7 mouse cellular contexts compared by ENCODE assay signal in genomic region chr1:164456731-164457130, GRCm38 (mm10). TPM values are rescaled to one million over a fixed set of nuclear protein-coding genes. Genes with fewer than 3 reads are reported as not detected.
DNase-seq lines count a peak whose midpoint lies in the region; ATAC-seq and TF ChIP-seq lines count a peak whose summit lies in the region.

No protein-coding gene starts in this region.

- no peaks in the 10 kb centered on the region; the same call in 1 of the 2 replicates for H3K4me1 ChIP-seq in lung, postnatal 0 days (ENCODE audit: insufficient read depth, low read depth, low read length)
- peaks cover 42% of the 10 kb centered on the region for H3K4me1 ChIP-seq in heart, embryonic 16.5 days (ENCODE audit: control insufficient read depth, insufficient read depth, low read length)
- peaks cover 56% of the 10 kb centered on the region for H3K4me1 ChIP-seq in midbrain, embryonic 10.5 days

- no peak for TF ChIP-seq EP300 in lung, postnatal 0 days (IDR thresholded peaks at IDR 0.05)

- peak overlapping the region; percentile 89 for H3K9ac ChIP-seq in lung, postnatal 0 days (replicated peaks; ENCODE audit: low read depth)
- H3K9ac ChIP-seq in heart, embryonic 16.5 days (ENCODE audit: low read length) = peak overlapping the region; percentile 99

- no peaks in the 10 kb centered on the region for H3K9me3 ChIP-seq in lung, postnatal 0 days (ENCODE audit: low read length)
- no peaks in the 10 kb centered on the region for H3K9me3 ChIP-seq in heart, embryonic 16.5 days (replicated peaks; ENCODE audit: control insufficient read depth, low read length)
- H3K9me3 ChIP-seq in midbrain, embryonic 10.5 days (replicated peaks) = no peaks in the 10 kb centered on the region

- H3K4me3 ChIP-seq in lung, postnatal 0 days (ENCODE audit: low read depth, low read length) = peak overlapping the region; percentile 77
- peak overlapping the region; percentile 87 for H3K4me3 ChIP-seq in heart, embryonic 16.5 days (ENCODE audit: low read length)
- H3K4me3 ChIP-seq in midbrain, embryonic 10.5 days = peak overlapping the region; percentile 72

- H3K27ac ChIP-seq in lung, postnatal 0 days (ENCODE audit: low read length) = peak overlapping the region; percentile 97
- peak overlapping the region; percentile 98 for H3K27ac ChIP-seq in heart, embryonic 16.5 days (ENCODE audit: low read length)
- H3K27ac ChIP-seq in midbrain, embryonic 10.5 days (replicated peaks) = peak overlapping the region; percentile 91; the same call in 1 of the 2 replicates

- peak; percentile 70 for DNase-seq in lung, postnatal 0 days (ENCODE audit: low spot score)
- no peak for DNase-seq in lung, adult 18-20 months
- DNase-seq in cerebellum, adult 9-10 months = peak; percentile 79
- DNase-seq in midbrain, embryonic 10.5 days (ENCODE audit: low spot score) = no peak
- no peak for DNase-seq in ovary, postnatal 36 days (ENCODE audit: low spot score)
- no peak for DNase-seq in testis, postnatal 10 days (ENCODE audit: low spot score)

- no peak for ATAC-seq in lung, postnatal 0 days
- no peak for ATAC-seq in heart, embryonic 16.5 days (replicated peaks; ENCODE audit: extremely low read depth, insufficient read depth, low FRiP score)

- 0 out of 2 replicates have a peak, but pooled peaks cover 7% of the 10 kb centered on the region for H3K36me3 ChIP-seq in lung, postnatal 0 days (ENCODE audit: insufficient read depth, low read length)
- peaks cover 14% of the 10 kb centered on the region for H3K36me3 ChIP-seq in heart, embryonic 16.5 days (ENCODE audit: control insufficient read depth, insufficient read depth)
- peaks cover 18% of the 10 kb centered on the region for H3K36me3 ChIP-seq in midbrain, embryonic 10.5 days

- peak overlapping the region; percentile 72 for H3K4me2 ChIP-seq in lung, postnatal 0 days (replicated peaks; ENCODE audit: low read depth, low read length)
- H3K4me2 ChIP-seq in heart, embryonic 16.5 days (ENCODE audit: low read depth, low read length) = peak overlapping the region; percentile 61

- H3K27me3 ChIP-seq in lung, postnatal 0 days (replicated peaks; ENCODE audit: insufficient read depth, low read length) = 0 out of 2 replicates have a peak, but pooled peaks cover 6% of the 10 kb centered on the region
- H3K27me3 ChIP-seq in heart, embryonic 16.5 days (ENCODE audit: control insufficient read depth, insufficient read depth, low read length) = peaks cover 2% of the 10 kb centered on the region; the same call in 1 of the 2 replicates
- H3K27me3 ChIP-seq in midbrain, embryonic 10.5 days (ENCODE audit: low read depth, poor library complexity, severe bottlenecking) = peaks cover 60% of the 10 kb centered on the region

- no peak for TF ChIP-seq CTCF in lung, postnatal 0 days (IDR thresholded peaks at IDR 0.05)

- WGBS in lung, postnatal 0 days = 3% methylated on average over 8 of the region's 8 CpGs
- WGBS in heart, embryonic 16.5 days = 6% methylated on average over 8 of the region's 8 CpGs
- 6% methylated on average over 8 of the region's 8 CpGs for WGBS in midbrain, embryonic 10.5 days

RNA-seq across cellular contexts. Expression of gene Atp1b1, which starts 1.4 kb away (rescaled TPM):
- polyA plus RNA-seq in lung, postnatal 0 days (2015; fragmentation: Nextera tagmentation; extraction: Ambion mirVana) = 359 and 444 TPM in 2 replicates
- polyA plus RNA-seq in heart, embryonic 16.5 days (2015; fragmentation: Nextera tagmentation; extraction: Ambion mirVana) = 298 and 306 TPM in 2 replicates
- polyA plus RNA-seq in midbrain, embryonic 10.5 days (2016; fragmentation: Nextera tagmentation; extraction: Ambion mirVana) = 18.7 and 26.8 TPM in 2 replicates

Comparison
In these comparisons a context has a peak if more than half of its experiments do, and no peak if none do; other contexts are left out.
1. DNase-seq: peak in lung, postnatal 0 days (single experiment) and cerebellum, adult 9-10 months (single experiment); none in lung, adult 18-20 months (0 of 2), midbrain, embryonic 10.5 days (single experiment), ovary, postnatal 36 days (single experiment) and testis, postnatal 10 days (single experiment).
2. RNA of gene Atp1b1, which starts 1.4 kb away (polyA plus RNA-seq): 359 to 444 TPM in lung, postnatal 0 days and 298 to 306 TPM in heart, embryonic 16.5 days; 18.7 to 26.8 TPM in midbrain, embryonic 10.5 days; every median in the first group is over 10 times any median in the second.
3. Peak in every context shown above with its lines, with median percentiles within 50 percentile points of each other: H3K27ac ChIP-seq and H3K4me3 ChIP-seq.